1 mouse cellular context compared by ENCODE assay signal in the genomic region with DNA sequence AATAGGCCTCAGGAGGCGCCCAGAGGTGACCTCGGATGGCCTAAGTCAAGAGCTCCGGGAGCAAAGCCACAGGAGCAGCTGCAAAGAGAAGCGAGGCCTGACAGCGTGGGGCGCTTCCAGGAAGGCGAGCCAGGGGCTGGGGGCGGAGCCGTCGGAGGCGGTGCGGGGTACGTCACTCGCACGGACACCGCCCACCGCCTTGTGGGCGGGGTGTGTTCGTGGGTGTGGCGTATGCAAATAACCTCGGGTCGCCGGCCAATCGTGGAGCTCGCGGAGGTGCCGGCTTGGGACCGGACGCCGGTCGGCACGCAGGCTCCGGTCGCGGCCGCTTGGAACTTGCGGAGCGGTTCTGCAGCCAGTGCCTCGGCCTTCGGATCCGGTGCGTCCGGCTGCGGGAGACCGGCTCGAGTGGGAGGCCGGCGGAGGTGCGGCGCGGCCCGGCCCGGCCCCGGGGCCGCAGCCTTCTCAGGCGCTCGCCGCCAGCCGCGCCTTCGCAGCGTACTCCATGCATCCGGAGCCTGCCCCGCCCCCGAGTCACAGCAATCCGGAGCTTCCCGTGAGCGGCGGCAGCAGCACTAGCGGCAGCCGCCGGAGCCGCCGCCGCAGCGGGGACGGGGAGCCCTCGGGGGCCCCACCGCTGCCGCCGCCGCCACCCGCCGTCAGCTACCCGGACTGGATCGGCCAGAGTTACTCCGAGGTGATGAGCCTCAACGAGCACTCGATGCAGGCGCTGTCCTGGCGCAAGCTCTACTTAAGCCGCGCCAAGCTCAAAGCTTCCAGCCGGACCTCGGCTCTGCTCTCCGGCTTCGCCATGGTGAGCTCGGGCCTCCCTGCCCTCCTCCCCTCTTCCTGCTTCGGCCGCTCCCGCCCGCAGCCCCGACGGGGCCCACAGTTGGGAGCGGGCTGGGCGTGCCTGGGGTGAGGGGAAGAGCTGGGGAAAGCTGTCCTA.
TF ChIP-seq lines count a peak whose summit lies in the region.

Orai1 (plus strand) TSS at position 322 of the 949 bp plus-strand sequence.

TF ChIP-seq in myocyte, 11 proteins besides CTCF, POLR2A, EP300 and RAD21 (continued from another document):
- TF ChIP-seq USF1 (IDR thresholded peaks at IDR 0.05; ENCODE audit: low read depth) (no peak), TCF3 (IDR thresholded peaks at IDR 0.05; ENCODE audit: insufficient read length, low read depth) (peak; percentile 34), CEBPB (IDR thresholded peaks at IDR 0.05; ENCODE audit: insufficient read depth, poor library complexity, severe bottlenecking) (no peak), E2F4 (IDR thresholded peaks at IDR 0.05; ENCODE audit: insufficient read depth) (no peak), REST (IDR thresholded peaks at IDR 0.05; ENCODE audit: insufficient read depth, insufficient read length) (no peak)
